Mouse (Mus musculus) left cerebral cortex, adult 2 months (tissue): ENCODE measurements around the gene 4930524B15Rik. TPM values are rescaled to one million over a fixed set of nuclear protein-coding genes. Genes with fewer than 3 reads are reported as not detected.
"Not testable (repeated sequence)": the region's sequence is repeated elsewhere in the genome, so short reads cannot be mapped to it uniquely, and the experiment has no call there.

Experiments used
- DNase-seq, 2 experiments: peaks; one replicate each; pipeline ENCODE4 v3.0.0; 2021 to 2022; ENCODE audit warnings: low spot score in 2 of 2, mixed read lengths in 1 of 2; ENCODE audit errors: extremely low spot score in 1 of 2
- H3K27ac ChIP-seq: fragments of 200-600 bp; 2 replicates; pipeline ENCODE4 v1.8.1; 2022
- H3K4me3 ChIP-seq: fragments of 200-600 bp; 2 replicates; pipeline ENCODE4 v1.8.1; 2022
- CTCF ChIP-seq: fragments of 200-600 bp; IDR thresholded peaks from 2 replicates; pipeline ENCODE4 v1.8.1; 2022; ENCODE audit warnings: antibody characterized with exemption, mild to moderate bottlenecking, moderate library complexity
- intact Hi-C: fragments of 180-260 bp; cut with DNase I; formaldehyde crosslinking; loops from one replicate; pipeline ENCODE4 v1.15.1; 2025
- total RNA-seq, 2 experiments: library from RNA; stranded (reverse); gene quantifications; 2 replicates each; pipeline ENCODE4 v1.2.3; 2021

The 4930524B15Rik gene
- total RNA-seq, 2 experiments from 2014 or later, result not detected

- H3K4me3 ChIP-seq, result peak overlapping the region; percentile 53
- peak overlapping the region; percentile 73 for H3K27ac ChIP-seq
- peak; percentile 67 to 77 for DNase-seq
- peak; percentile 92 for TF ChIP-seq CTCF
- intact Hi-C loops, result loop anchor here (1.0 to 5.0 kb wide), 2 partner anchors 77 to 274 kb away; partner anchors contain the start of gene Cpeb4
These were observed 16.0 kb upstream of the 4930524B15Rik start for GRCm38 (mm10) chr11:31949331-31949785.

GRCm38 (mm10) chr11:31960071-31960470 is 5.3 kb upstream of the 4930524B15Rik start:
- no peak for DNase-seq
- Histone ChIP-seq H3K4me3 (no peak overlapping the region), H3K27ac (no peak overlapping the region)
- no peak for TF ChIP-seq CTCF
- intact Hi-C loops, result no loop called here

GRCm38 (mm10) chr11:31963993-31964392 is 1.4 kb upstream of the 4930524B15Rik start:
- no peak overlapping the region for H3K27ac ChIP-seq
- no peak for TF ChIP-seq CTCF
- H3K4me3 ChIP-seq, result no peak overlapping the region
- intact Hi-C loops, result no loop called here
- DNase-seq, result no peak

GRCm38 (mm10) chr11:31974132-31974531 is 8.7 kb downstream of the 4930524B15Rik start:
- intact Hi-C loops, result no loop called here
- Histone ChIP-seq H3K27ac (no peak overlapping the region), H3K4me3 (no peak overlapping the region)
- no peak for TF ChIP-seq CTCF
- no peak for DNase-seq

- H3K4me3 ChIP-seq, result no peak overlapping the region
- DNase-seq, result no peak
- intact Hi-C loops, result no loop called here
- no peak for TF ChIP-seq CTCF
- no peak overlapping the region for H3K27ac ChIP-seq
These were observed 9.4 kb downstream of the 4930524B15Rik start for GRCm38 (mm10) chr11:31974826-31975225.

GRCm38 (mm10) chr11:31975678-31976077 is 10.3 kb downstream of the 4930524B15Rik start:
- no peak overlapping the region for H3K4me3 ChIP-seq
- intact Hi-C loops, result no loop called here
- DNase-seq, result no peak
- TF ChIP-seq CTCF, result no peak
- H3K27ac ChIP-seq, result no peak overlapping the region

GRCm38 (mm10) chr11:31976137-31976536 is 10.7 kb downstream of the 4930524B15Rik start:
- H3K4me3 ChIP-seq, result no peak overlapping the region
- DNase-seq, result no peak
- intact Hi-C loops, result no loop called here
- TF ChIP-seq CTCF, result no peak
- H3K27ac ChIP-seq, result no peak overlapping the region

- DNase-seq, intact Hi-C loops, H3K4me3 ChIP-seq, H3K27ac ChIP-seq: not testable (repeated sequence)
These were observed 14.7 kb downstream of the 4930524B15Rik start for GRCm38 (mm10) chr11:31980089-31980488.

- no peak for DNase-seq
- no peak overlapping the region for H3K27ac ChIP-seq
- intact Hi-C loops, result no loop called here
- no peak overlapping the region for H3K4me3 ChIP-seq
- TF ChIP-seq CTCF, result no peak
These were observed 16.4 kb downstream of the 4930524B15Rik start for GRCm38 (mm10) chr11:31981830-31982229.

- DNase-seq, result not testable (repeated sequence)
These were observed 17.0 kb downstream of the 4930524B15Rik start for GRCm38 (mm10) chr11:31982247-31982943.

GRCm38 (mm10) chr11:31983249-31983648 is 17.9 kb downstream of the 4930524B15Rik start:
- no peak for TF ChIP-seq CTCF
- no peak for DNase-seq
- no peak overlapping the region for H3K27ac ChIP-seq
- intact Hi-C loops, result no loop called here
- no peak overlapping the region for H3K4me3 ChIP-seq

More at GRCm38 (mm10) chr11:31982247-31982943, 17.0 kb downstream of the 4930524B15Rik start:
- H3K27ac ChIP-seq, H3K4me3 ChIP-seq, intact Hi-C loops: not testable (repeated sequence)

GRCm38 (mm10) chr11:31984786-31985185 is 19.4 kb downstream of the 4930524B15Rik start:
- intact Hi-C loops, result no loop called here
- Histone ChIP-seq H3K4me3 (no peak overlapping the region), H3K27ac (no peak overlapping the region)
- TF ChIP-seq CTCF, result no peak
- DNase-seq, result no peak

GRCm38 (mm10) chr11:31992535-31992934 is 27.1 kb downstream of the 4930524B15Rik start:
- H3K27ac ChIP-seq, result no peak overlapping the region

More at GRCm38 (mm10) chr11:31992535-31992934, 27.1 kb downstream of the 4930524B15Rik start:
- no peak for DNase-seq
- H3K4me3 ChIP-seq, result no peak overlapping the region
- intact Hi-C loops, result loop anchor here (10.0 kb wide), 1 partner anchor 332 kb away; no protein-coding TSS in a partner anchor
- no peak for TF ChIP-seq CTCF
